Mouse (Mus musculus): ENCODE data around the gene Ryr2.
"Not testable (repeated sequence)": the region's sequence is repeated elsewhere in the genome, so short reads cannot be mapped to it uniquely, and the experiment has no call there.

The Ryr2 gene

GRCm38 (mm10) chr13:12106662-12107632 lies at the start of gene Ryr2:
Ryr2 (minus strand) TSS chr13:12106945.
- no peak for DNase-seq (ENCODE audit: low read depth, low spot score)

DNA sequence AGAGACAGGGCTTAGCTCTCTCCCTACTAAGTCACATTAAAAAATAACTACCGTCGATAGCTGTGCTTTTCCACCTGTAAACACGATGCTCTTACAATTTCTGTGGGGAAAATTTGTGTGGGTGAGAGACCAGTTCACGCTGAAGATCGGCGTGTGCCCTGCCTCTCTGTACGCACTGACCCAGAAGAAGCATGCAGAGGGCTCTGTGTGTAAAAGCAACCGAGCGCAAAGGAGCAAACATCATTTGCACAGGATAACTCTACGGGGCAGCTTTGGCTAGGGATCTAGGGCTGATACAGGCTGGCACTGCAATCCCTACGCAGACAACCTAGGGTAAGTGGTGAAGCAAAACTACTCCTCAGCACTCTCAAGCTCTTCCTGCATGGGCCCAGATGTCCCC lies 47.2 kb upstream of the Ryr2 start:
- no peak for DNase-seq (ENCODE audit: low read depth, low spot score)

DNA sequence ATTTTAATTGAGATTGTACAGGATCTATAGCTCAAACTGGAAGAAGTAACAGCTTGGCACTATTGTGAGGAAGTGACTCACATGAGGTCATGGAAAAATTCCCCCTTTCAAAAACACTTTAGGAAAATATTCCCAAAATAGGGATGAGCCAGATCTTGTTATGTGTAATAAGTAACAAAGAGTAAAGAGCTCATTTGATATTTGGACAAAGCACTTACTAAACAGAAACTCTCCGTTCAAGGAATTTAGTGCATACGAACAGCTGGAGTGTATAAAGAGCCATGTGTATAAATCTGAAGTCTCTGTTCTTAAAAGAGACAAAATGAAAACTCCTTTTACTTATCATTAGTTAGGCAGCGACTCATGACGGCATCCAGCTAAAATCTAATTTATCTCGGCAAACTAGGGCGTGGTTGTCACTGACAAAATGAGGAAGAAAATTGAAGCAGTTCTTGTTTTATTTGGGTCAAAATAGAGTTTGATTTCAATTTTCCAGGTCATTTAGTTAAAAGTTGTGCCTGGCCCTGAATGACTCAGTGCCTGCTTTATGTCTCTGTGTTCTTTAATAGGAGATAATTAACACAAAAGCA lies 40.3 kb upstream of the Ryr2 start:
- DNase-seq (ENCODE audit: low read depth, low spot score): no peak

GRCm38 (mm10) chr13:12146402-12146801 lies 39.7 kb upstream of the Ryr2 start:
- DNase-seq (ENCODE audit: low read depth, low spot score): no peak

GRCm38 (mm10) chr13:12143347-12143746 lies 36.6 kb upstream of the Ryr2 start:
- no peak for DNase-seq (ENCODE audit: low read depth, low spot score)

DNA sequence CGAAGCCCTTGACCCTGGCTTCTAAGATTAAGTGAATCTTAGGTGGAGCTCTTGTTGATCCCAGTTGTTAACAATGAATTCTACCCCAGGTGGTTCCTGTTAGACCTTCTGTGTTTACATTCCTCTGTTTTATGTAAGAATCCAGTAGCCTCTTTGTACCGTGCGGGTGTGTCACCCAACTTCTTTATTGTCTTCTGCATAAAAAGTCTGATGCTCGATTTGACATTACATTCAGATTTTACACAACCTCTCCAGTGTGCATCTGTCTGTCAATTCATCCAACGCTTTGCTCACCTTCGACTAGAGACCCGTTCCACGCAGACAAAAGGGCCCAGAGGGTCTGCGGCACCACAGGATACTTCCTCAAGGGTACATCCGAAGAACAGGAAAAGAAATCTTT lies 29.7 kb upstream of the Ryr2 start:
- not testable (repeated sequence) for DNase-seq (ENCODE audit: low read depth, low spot score)

DNA sequence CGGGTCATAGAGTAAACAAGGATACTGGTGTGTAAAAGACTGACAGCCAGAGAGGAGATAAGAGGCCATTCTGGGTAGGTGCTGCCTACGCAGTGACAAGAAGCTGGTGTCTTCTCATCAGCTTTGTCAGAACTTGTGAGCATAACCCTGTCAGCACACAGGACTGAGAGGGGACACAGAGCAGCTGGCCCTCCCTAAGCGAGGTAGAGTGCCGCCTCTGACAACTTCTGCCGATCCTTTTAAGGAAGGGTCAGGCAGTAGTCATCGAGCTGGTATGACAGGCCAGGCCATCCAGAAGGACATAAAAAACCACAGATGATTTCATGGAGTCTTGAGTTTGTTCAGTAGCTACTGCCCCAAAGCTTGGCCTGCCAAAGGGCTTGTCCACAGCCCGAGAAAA lies 26.8 kb upstream of the Ryr2 start:
- DNase-seq (ENCODE audit: low read depth, low spot score): no peak

GRCm38 (mm10) chr13:12132160-12132710 lies 25.5 kb upstream of the Ryr2 start:
- no peak for DNase-seq (ENCODE audit: low read depth, low spot score)

GRCm38 (mm10) chr13:12129121-12129520 lies 22.4 kb upstream of the Ryr2 start:
- no peak for DNase-seq (ENCODE audit: low read depth, low spot score)

DNA sequence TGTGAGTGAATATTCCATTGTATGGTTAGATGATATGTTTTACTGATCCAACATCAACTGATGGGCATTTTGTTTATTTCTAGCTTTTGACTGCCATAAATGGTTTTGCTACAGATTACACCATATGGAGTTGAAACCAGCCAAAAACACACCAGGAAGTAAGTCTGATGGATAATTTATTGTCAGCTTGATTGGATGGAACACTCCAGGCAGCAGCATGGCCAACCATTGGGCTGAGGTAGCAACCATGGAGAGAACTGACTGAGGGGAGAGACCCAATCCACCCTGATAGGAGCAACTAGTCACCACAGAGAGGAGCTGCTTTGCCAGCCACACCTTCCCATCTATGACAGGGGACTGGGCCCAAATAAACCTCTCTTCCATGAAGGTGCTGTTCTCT lies 19.4 kb upstream of the Ryr2 start:
- DNase-seq (ENCODE audit: low read depth, low spot score): no peak

GRCm38 (mm10) chr13:12124940-12125540 lies 18.3 kb upstream of the Ryr2 start:
- DNase-seq (ENCODE audit: low read depth, low spot score): no peak

DNA sequence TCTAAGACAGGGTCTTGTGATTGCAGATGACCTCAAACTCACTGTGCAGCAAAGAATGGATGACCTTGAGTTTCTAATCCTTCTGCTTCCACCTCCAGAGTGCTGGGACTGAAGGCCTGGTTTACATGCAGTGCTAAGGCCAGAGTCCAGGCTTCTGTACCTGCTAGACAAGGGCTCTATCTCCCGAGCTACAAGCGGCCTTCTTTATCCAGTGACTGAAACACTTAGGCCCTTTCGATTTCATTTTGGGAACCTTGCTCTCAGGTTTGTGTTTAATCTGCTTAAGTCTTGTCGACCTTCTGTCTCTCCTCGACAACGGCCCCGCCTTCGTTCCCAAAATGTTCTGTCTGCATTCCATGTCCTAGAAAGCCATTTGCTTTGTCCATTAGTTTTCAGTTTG lies 8.8 kb upstream of the Ryr2 start:
- DNase-seq (ENCODE audit: low read depth, low spot score): no peak

DNA sequence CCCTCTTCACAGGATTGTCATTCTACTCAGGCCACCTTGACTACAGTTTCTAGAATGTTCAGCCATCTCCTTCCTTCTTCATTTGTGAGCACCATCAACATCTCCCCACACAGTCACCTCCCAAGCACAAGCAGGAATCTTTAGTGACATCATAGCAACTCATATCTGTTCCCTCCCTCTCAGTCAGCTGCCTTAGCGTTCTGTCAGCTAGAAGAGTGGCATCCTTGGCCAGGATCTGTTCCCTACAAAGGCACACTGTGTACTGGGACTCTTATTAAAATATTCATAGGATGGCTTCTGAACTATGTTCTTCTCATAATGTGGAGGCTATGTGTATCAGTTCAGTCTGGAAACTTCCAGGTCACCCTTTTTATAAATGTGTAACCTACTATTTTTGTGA lies 8.1 kb upstream of the Ryr2 start:
- DNase-seq (ENCODE audit: low read depth, low spot score): no peak

GRCm38 (mm10) chr13:12108955-12109354 lies 2.2 kb upstream of the Ryr2 start:
- no peak for DNase-seq (ENCODE audit: low read depth, low spot score)

DNA sequence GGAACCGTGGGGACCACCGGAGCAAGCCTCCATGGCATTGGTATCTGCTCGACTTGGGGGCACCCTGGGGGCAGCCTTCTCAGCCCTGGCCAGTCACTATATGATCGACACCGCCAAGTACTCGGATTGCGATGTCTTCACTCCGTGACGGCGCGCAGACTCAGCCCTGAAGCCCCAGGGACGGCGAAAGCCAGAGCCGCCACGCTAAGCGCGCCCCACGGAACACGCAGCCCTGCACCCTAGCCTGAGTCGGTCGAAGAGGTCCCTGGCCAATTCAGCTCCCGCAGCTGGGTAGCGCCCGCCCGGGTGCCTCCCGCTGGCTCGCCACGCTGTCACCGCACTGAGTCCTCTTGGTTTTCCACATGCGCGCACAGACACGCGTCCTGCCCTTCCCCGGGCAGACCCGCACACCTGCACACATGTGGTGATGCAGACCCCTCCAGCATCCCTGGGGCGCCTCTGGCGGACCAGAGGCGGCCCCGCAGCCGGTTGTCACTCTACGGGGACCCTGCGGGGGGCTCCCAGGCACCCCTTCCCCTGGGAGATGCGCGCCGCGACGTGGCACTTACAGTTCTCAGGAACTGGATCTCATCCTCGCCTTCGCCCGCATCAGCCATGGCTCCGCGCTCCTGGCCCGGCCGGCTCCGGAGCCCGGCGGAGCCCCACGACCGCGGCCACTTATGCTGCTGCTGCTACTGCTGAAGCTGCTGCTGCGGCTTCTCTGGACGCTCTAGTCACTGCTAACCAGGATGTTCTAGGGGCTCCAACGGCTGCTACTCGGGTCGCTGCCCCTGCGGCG lies 716 bp downstream of the Ryr2 start:
- no peak for DNase-seq (ENCODE audit: low read depth, low spot score)

GRCm38 (mm10) chr13:12105231-12105829 lies 1.4 kb downstream of the Ryr2 start:
- no peak for DNase-seq (ENCODE audit: low read depth, low spot score)

- DNase-seq (ENCODE audit: low read depth, low spot score): no peak
Measured at GRCm38 (mm10) chr13:12104318-12104717, 2.4 kb downstream of the Ryr2 start.

GRCm38 (mm10) chr13:12103017-12103416 lies 3.7 kb downstream of the Ryr2 start:
- no peak for DNase-seq (ENCODE audit: low read depth, low spot score)

DNA sequence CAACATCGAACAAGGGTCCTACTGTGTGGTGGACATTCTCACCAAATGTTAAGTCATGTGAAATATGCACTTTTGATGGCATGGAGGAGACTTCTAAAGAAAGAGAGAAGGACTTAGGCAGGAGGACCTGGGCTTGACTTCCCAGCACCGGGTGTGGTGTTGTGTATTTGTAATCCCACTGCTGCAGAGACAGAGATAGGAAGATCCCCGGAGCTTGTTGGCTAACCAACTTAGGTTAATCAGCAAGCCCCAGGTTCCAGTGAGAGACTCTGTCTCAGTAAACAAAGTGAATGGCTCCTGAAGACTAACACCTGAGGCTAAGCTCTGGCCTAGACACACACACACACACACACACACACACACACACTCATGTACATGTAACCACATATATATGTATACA lies 7.3 kb downstream of the Ryr2 start:
- no peak for DNase-seq (ENCODE audit: low read depth, low spot score)

GRCm38 (mm10) chr13:12098981-12099380 lies 7.8 kb downstream of the Ryr2 start:
- no peak for DNase-seq (ENCODE audit: low read depth, low spot score)

DNA sequence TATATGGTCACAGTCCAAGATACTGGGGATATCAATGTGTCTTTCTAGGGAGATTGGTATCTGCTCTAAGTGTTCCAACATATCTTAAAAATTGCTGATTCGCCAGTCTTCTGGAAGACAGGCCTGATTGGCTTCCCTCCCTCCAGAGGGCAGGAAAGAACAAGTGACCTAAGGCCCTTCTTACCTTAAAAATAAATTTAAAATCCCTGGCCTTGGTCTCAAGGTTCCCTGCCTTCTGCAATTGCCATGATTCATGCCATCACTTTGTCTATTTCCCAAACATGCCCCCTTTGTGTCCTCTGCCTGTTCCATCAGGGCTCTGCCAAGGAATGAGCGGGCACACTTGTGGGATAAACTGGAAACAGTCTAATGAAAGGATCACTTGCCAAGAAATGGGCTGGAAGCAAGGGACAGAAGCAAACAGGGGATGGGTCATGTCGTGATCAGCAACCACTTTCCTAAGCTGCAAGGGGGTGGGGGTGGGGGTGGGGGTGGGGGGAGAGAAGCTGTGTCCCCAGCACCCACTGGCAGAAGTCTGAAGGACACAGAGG lies 10.3 kb downstream of the Ryr2 start:
- no peak for DNase-seq (ENCODE audit: low read depth, low spot score)
